Mouse (Mus musculus): ENCODE measurements around the gene Olfr502.
"Not testable (repeated sequence)": the region's sequence is repeated elsewhere in the genome, so short reads cannot be mapped to it uniquely, and the experiment has no call there.

The Olfr502 gene

GRCm38 (mm10) chr7:108524965-108525364 lies at the start of gene Olfr502:
TSS of gene Olfr502 (minus strand) at chr7:108525065.
- DNase-seq (ENCODE audit: low spot score in 2 of 2): no peak

DNA sequence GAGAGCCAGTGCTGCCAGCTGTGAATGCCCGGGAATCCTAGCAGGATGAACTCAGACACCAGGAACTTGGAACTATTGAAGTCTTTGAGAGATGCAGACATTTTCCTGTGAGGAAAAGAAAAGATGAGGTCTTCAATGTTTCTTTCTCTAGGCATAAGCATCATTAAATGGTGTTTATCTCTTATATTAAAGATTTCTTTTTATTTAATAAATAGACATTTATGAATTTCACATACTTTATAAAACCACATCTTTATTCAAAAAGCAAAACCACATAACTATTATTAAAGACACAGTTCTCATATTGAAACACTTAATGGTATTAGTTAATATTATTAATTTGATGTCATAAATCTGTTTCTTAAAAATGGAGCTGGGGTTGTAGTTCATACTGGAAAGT lies 40.8 kb upstream of the Olfr502 start, which contains the start of gene Olfr504:
Olfr504 (minus strand) TSS at position 101 of the 400 bp plus-strand sequence.
- no peak for DNase-seq (ENCODE audit: low spot score in 2 of 2)

DNA sequence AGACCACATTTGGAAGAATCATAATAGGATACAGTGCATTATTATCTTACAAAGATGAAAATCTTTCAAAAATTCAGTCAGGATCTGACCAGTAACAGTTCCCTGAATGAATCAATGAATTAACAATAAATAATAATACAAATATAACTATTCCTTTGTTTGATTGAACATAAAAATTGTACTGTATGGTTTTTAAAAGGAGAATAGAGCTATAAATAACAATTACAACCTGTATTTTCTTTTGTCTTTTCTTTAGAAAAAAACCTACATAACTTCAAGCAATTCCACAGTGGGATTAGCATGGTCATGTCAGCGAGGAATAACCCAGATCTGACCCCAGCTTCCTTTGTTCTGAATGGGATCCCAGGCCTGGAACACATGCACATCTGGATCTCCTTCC lies 19.4 kb upstream of the Olfr502 start, which contains the start of gene Olfr503:
Olfr503 (plus strand) TSS at position 301 of the 400 bp plus-strand sequence.
- DNase-seq (ENCODE audit: low spot score in 2 of 2): not testable (repeated sequence)

- DNase-seq (ENCODE audit: low spot score in 2 of 2): no peak
These were observed 17.6 kb upstream of the Olfr502 start for GRCm38 (mm10) chr7:108542416-108542815.
